Mouse (Mus musculus) liver, embryonic 11.5 days (tissue): ENCODE results near the gene Plekho1. TPM values are rescaled to one million over a fixed set of nuclear protein-coding genes. Genes with fewer than 3 reads are reported as not detected.
A peak's percentile ranks its signal among the peaks of the same experiment; 100 is the strongest.

ENCODE experiments used
- ATAC-seq: fragments of 200-750 bp; cut with Nextera tagmentation; replicated peaks from 2 replicates; pipeline ENCODE4 v1.8.0; 2017; ENCODE audit warnings: moderate number of reproducible peaks, mild to moderate bottlenecking, moderate TSS enrichment, moderate library complexity; ENCODE audit not compliant: low FRiP score
- DNase-seq: peaks from one replicate; pipeline ENCODE4 v3.0.0-alpha.2; 2017; ENCODE audit warnings: low spot score
- H3K27ac ChIP-seq: fragments of 300-500 bp; sonication (generic); 2 replicates; pipeline ENCODE4 v1.5.1; 2014; ENCODE audit warnings: mild to moderate bottlenecking, low read depth, low read length, control low read depth
- H3K27me3 ChIP-seq: fragments of 300-500 bp; sonication (generic); replicated peaks from 2 replicates; pipeline ENCODE4 v1.6.1; 2014; ENCODE audit warnings: low read length, mixed read lengths; ENCODE audit not compliant: control insufficient read depth, insufficient read depth
- H3K36me3 ChIP-seq: fragments of 300-500 bp; sonication (generic); 2 replicates; pipeline ENCODE4 v1.6.1; 2014; ENCODE audit warnings: mild to moderate bottlenecking, low read length, moderate library complexity, mixed read lengths; ENCODE audit not compliant: control insufficient read depth, insufficient read depth
- H3K4me1 ChIP-seq: fragments of 300-500 bp; sonication (generic); replicated peaks from 2 replicates; pipeline ENCODE4 v1.6.1; 2014; ENCODE audit warnings: low read length, mixed read lengths; ENCODE audit not compliant: control insufficient read depth, insufficient read depth
- H3K4me2 ChIP-seq: fragments of 300-500 bp; sonication (generic); 2 replicates; pipeline ENCODE4 v1.6.1; 2014; ENCODE audit warnings: mild to moderate bottlenecking, control low read depth, moderate library complexity
- H3K4me3 ChIP-seq: fragments of 300-500 bp; sonication (generic); 2 replicates; pipeline ENCODE4 v1.5.1; 2014; ENCODE audit warnings: low read depth, low read length, control low read depth
- H3K9ac ChIP-seq: fragments of 300-500 bp; sonication (generic); 2 replicates; pipeline ENCODE4 v1.6.1; 2014; ENCODE audit warnings: low read depth, low read length, control low read depth
- H3K9me3 ChIP-seq: fragments of 300-500 bp; sonication (generic); 2 replicates; pipeline ENCODE4 v1.6.1; 2016; ENCODE audit warnings: low read length, inconsistent platforms, mixed read lengths; ENCODE audit not compliant: control insufficient read depth
- WGBS: fragments of 180-500 bp; shearing (Covaris S2); extraction: QIAGEN DNeasy Blood & Tissue Kit; methylation state at CpG from one replicate; pipeline ENCODE4 v1.1.7; 2014; 5-methylcytosine and 5-hydroxymethylcytosine counted together
- polyA plus RNA-seq: library from polyadenylated mRNA; unstranded; fragments of >200 nt; fragmentation: Nextera tagmentation; extraction: Ambion mirVana; gene quantifications from 2 replicates; pipeline ENCODE4 v1.2.1, GENCODE M21; 2014

Gene Plekho1
- polyA plus RNA-seq, 1 experiment from 2014 or later, result 22.9 TPM

GRCm38 (mm10) chr3:96033046-96033445 is 37.2 kb upstream of the Plekho1 start:
- Histone ChIP-seq H3K4me2 (no peak overlapping the region), H3K9me3 (no peaks in the 10 kb centered on the region), H3K4me3 (no peak overlapping the region), H3K36me3 (no peaks in the 10 kb centered on the region), H3K4me1 (no peaks in the 10 kb centered on the region), H3K27ac (no peak overlapping the region), H3K27me3 (no peaks in the 10 kb centered on the region), H3K9ac (no peak overlapping the region)
- ATAC-seq (no peak), DNase-seq (no peak)
- WGBS, result 79% methylated on average over 4 of the region's 4 CpGs

DNA sequence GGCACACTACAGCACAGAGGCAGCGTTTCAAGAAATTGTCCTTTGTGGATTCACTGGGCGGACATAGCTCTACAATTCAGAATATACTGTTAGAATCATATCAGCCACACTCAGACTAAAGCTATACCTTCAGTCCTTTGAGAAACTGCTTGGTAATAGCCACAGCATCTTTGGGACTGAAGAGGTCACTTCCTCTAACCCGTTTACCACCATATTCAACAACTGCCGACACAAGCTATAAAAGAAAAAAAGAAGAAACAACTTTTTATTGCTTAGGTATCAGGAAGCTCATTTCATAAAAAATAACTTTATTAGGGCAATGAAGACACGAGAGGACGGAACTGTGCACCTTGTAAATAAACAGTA is 36.8 kb upstream of the Plekho1 start:
- no peak overlapping the region for H3K27ac ChIP-seq
- no peaks in the 10 kb centered on the region for H3K27me3 ChIP-seq
- H3K4me3 ChIP-seq, result no peak overlapping the region
- H3K4me1 ChIP-seq, result no peaks in the 10 kb centered on the region
- no peaks in the 10 kb centered on the region for H3K36me3 ChIP-seq
- no peaks in the 10 kb centered on the region for H3K9me3 ChIP-seq
- 81% methylated on average over 6 of the region's 6 CpGs for WGBS
- H3K4me2 ChIP-seq, result no peak overlapping the region
- ATAC-seq (no peak), DNase-seq (no peak)
- no peak overlapping the region for H3K9ac ChIP-seq

DNA sequence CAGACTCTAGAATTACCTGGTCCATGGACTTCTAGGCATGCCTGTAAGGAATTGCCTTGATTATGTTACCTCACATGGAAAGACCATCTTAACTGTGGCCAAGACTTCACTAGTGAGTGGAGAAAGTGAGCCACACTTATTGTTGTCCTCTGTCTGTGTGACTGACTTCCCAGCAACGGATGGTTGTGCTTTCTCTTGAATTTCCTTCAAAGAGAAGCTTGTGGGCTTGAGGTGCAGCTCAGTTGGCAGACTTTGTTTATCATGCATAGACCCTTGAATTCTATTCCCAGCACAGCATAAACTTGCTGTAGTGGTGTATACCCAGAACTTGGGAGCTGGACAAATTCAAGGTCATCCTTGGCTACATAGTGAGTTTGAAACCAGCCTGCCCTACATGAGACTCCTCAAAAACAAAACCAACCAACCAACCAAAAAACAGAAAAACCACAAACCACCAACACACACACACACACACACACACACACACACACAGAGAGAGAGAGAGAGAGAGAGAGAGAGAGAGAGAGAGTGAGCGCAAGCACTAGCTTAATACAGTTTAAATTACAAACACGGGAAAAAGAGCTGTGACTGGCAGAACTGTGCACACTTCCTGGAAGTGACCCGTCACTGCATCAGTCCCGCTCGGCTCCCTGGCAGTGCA is 36.3 kb upstream of the Plekho1 start:
- WGBS, result 72% methylated on average over 6 of the region's 6 CpGs

GRCm38 (mm10) chr3:96029766-96030165 is 34.0 kb upstream of the Plekho1 start:
- H3K27me3 ChIP-seq, result no peaks in the 10 kb centered on the region
- no peak overlapping the region for H3K9ac ChIP-seq
- no peaks in the 10 kb centered on the region for H3K9me3 ChIP-seq
- no peak for ATAC-seq
- no peak overlapping the region for H3K4me2 ChIP-seq
- no peak overlapping the region for H3K4me3 ChIP-seq
- H3K36me3 ChIP-seq, result no peaks in the 10 kb centered on the region
- H3K27ac ChIP-seq, result no peak overlapping the region
- DNase-seq, result no peak
- WGBS, result 94% methylated on average over 11 of the region's 11 CpGs
- no peaks in the 10 kb centered on the region for H3K4me1 ChIP-seq

More for the DNA sequence above, 36.3 kb upstream of the Plekho1 start:
- Histone ChIP-seq H3K27me3 (no peaks in the 10 kb centered on the region), H3K4me1 (no peaks in the 10 kb centered on the region), H3K9me3 (no peaks in the 10 kb centered on the region), H3K36me3 (no peaks in the 10 kb centered on the region), H3K4me2 (no peak overlapping the region), H3K9ac (no peak overlapping the region), H3K4me3 (no peak overlapping the region), H3K27ac (no peak overlapping the region)
- no peak for ATAC-seq
- no peak for DNase-seq

- Histone ChIP-seq H3K9ac (no peak overlapping the region), H3K4me3 (no peak overlapping the region), H3K4me1 (no peaks in the 10 kb centered on the region), H3K27me3 (no peaks in the 10 kb centered on the region), H3K4me2 (no peak overlapping the region), H3K9me3 (no peaks in the 10 kb centered on the region), H3K36me3 (no peaks in the 10 kb centered on the region), H3K27ac (no peak overlapping the region)
- WGBS, result 95% methylated on average over 3 of the region's 3 CpGs
- DNase-seq (no peak), ATAC-seq (no peak)
These were observed 33.5 kb upstream of the Plekho1 start for GRCm38 (mm10) chr3:96029336-96029735.

DNA sequence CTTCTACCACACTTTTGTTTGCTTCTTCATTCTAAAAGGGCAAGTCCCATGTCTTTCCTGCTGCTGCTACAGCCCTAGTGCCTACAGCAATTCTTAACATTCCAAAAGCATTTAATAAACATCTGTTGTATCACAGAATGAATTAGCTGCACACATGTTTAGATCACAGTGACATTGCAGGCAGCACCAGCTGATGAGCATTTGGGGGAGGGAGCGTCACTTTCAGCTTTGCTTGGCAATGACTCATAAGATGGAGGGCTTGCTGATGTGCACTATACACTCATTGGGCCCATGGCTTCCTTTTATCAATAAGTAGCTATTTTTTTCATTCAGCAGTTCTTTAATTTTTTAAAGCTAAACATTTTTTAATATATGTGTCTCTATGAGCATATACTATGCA is 32.1 kb upstream of the Plekho1 start:
- H3K9me3 ChIP-seq, result no peaks in the 10 kb centered on the region
- DNase-seq (no peak), ATAC-seq (no peak)
- no peak overlapping the region for H3K9ac ChIP-seq
- H3K27ac ChIP-seq, result no peak overlapping the region
- H3K27me3 ChIP-seq, result no peaks in the 10 kb centered on the region
- H3K4me1 ChIP-seq, result no peaks in the 10 kb centered on the region
- H3K36me3 ChIP-seq, result no peaks in the 10 kb centered on the region
- no peak overlapping the region for H3K4me3 ChIP-seq
- no peak overlapping the region for H3K4me2 ChIP-seq
- WGBS, result 88% methylated on average over 1 of the region's 1 CpGs

GRCm38 (mm10) chr3:96027145-96027544 is 31.3 kb upstream of the Plekho1 start:
- H3K9ac ChIP-seq, result no peak overlapping the region
- H3K36me3 ChIP-seq, result no peaks in the 10 kb centered on the region
- no peak overlapping the region for H3K4me3 ChIP-seq
- DNase-seq, result no peak
- H3K4me2 ChIP-seq, result no peak overlapping the region
- no peak overlapping the region for H3K27ac ChIP-seq
- H3K27me3 ChIP-seq, result no peaks in the 10 kb centered on the region
- no peak for ATAC-seq
- WGBS, result 70% methylated on average over 1 of the region's 1 CpGs
- H3K4me1 ChIP-seq, result no peaks in the 10 kb centered on the region
- no peaks in the 10 kb centered on the region for H3K9me3 ChIP-seq

GRCm38 (mm10) chr3:96021421-96022128 is 25.8 kb upstream of the Plekho1 start:
- ATAC-seq, result peak; percentile 51
- 54% methylated on average over 5 of the region's 5 CpGs for WGBS
- peaks cover 11% of the 10 kb centered on the region for H3K4me1 ChIP-seq

DNA sequence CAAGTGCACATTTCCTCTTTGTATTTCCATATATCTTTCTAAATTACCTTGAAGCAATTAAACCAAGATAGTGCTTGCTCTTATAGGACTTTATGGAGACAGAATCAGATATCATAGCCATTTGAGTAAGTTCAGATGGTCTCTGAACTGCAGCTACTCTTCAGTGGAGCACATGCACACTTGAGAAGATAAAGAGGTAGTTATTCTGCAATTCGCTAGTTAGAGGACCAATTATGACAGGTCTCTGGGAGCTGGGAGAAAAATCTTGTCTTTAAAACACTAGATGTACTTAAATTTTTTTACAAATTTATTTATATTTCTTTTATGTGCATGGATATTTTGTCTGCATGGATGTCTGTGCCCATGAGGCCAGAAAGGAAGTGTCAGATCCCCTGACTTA is 24.9 kb upstream of the Plekho1 start:
- no peak for DNase-seq
- 81% methylated on average over 1 of the region's 1 CpGs for WGBS
- Histone ChIP-seq H3K27ac (no peak overlapping the region), H3K36me3 (no peaks in the 10 kb centered on the region), H3K4me1 (peaks cover 11% of the 10 kb centered on the region), H3K9me3 (no peaks in the 10 kb centered on the region), H3K4me2 (no peak overlapping the region), H3K4me3 (no peak overlapping the region), H3K27me3 (no peaks in the 10 kb centered on the region), H3K9ac (no peak overlapping the region)
- ATAC-seq, result no peak

More at GRCm38 (mm10) chr3:96021421-96022128, 25.8 kb upstream of the Plekho1 start:
- no peak for DNase-seq
- Histone ChIP-seq H3K4me3 (no peak overlapping the region), H3K27ac (no peak overlapping the region), H3K4me2 (no peak overlapping the region), H3K36me3 (no peaks in the 10 kb centered on the region), H3K9ac (0 out of 2 replicates have a peak overlapping the region, but pooled peaks have one; percentile 9), H3K9me3 (no peaks in the 10 kb centered on the region), H3K27me3 (no peaks in the 10 kb centered on the region)
